21 mouse cellular contexts compared by ENCODE assay signal in the genomic region with DNA sequence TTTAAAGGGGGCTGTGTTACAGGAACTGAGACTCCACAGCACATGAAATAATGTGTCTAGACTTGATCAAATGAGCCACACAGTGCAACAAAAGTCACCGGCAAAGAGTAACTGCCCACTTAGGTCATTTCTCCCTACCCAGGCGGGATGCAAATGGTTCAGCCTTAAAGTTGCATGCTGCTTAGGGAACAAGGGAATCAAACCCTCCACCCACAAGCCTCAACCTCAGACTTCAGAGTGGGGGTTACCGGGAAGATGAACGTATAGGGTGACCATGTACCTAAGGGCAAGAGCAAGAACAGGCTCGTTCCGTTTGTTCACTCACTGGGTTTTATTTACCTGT. TPM values are rescaled to one million over a fixed set of nuclear protein-coding genes. Genes with fewer than 3 reads are reported as not detected.
DNase-seq lines count a peak whose midpoint lies in the region; ATAC-seq and TF ChIP-seq lines count a peak whose summit lies in the region.
"Had no signal": no experiment of that assay in that cellular context is flagged by ENCODE, and none has a peak within 500 bp of the region (broad histone marks: within the 10 kb centered on the region; RNA-seq: fewer than 3 reads in every experiment).

No protein-coding gene starts in this region.

- ATAC-seq in midbrain, embryonic 15.5 days (replicated peaks) = peak; percentile 37; the same call in 1 of the 2 replicates
- no peak for ATAC-seq in midbrain, postnatal 0 days (ENCODE audit: low FRiP score)
- no peak for ATAC-seq in forebrain, embryonic 14.5 days
- ATAC-seq: forebrain, embryonic 16.5 days had no signal

- H3K36me3 ChIP-seq in midbrain, embryonic 15.5 days (replicated peaks) = no peaks in the 10 kb centered on the region
- no peaks in the 10 kb centered on the region for H3K36me3 ChIP-seq in midbrain, postnatal 0 days (ENCODE audit: insufficient read depth, low read length)
- H3K36me3 ChIP-seq in limb, embryonic 10.5 days = no peaks in the 10 kb centered on the region
- no peaks in the 10 kb centered on the region for H3K36me3 ChIP-seq in forebrain, embryonic 14.5 days (ENCODE audit: control insufficient read depth, insufficient read depth, low read length)
- H3K36me3 ChIP-seq: heart, embryonic 12.5 days; liver, embryonic 13.5 days had no signal

- no peak for TF ChIP-seq CTCF in midbrain, postnatal 0 days (IDR thresholded peaks at IDR 0.05)

- no peak overlapping the region for H3K9ac ChIP-seq in midbrain, embryonic 15.5 days
- H3K9ac ChIP-seq in midbrain, postnatal 0 days (replicated peaks; ENCODE audit: low read length, poor library complexity, severe bottlenecking) = no peak overlapping the region
- no peak overlapping the region for H3K9ac ChIP-seq in forebrain, embryonic 14.5 days (ENCODE audit: low read length)
- H3K9ac ChIP-seq: heart, embryonic 12.5 days; liver, embryonic 13.5 days had no signal

- no peak overlapping the region for H3K4me2 ChIP-seq in midbrain, embryonic 15.5 days
- H3K4me2 ChIP-seq in midbrain, postnatal 0 days (ENCODE audit: low read depth, low read length, poor library complexity, severe bottlenecking) = no peak overlapping the region
- no peak overlapping the region for H3K4me2 ChIP-seq in forebrain, embryonic 14.5 days (ENCODE audit: low read length)
- H3K4me2 ChIP-seq: heart, embryonic 12.5 days; liver, embryonic 13.5 days had no signal

- H3K9me3 ChIP-seq in midbrain, embryonic 15.5 days = no peaks in the 10 kb centered on the region
- no peaks in the 10 kb centered on the region for H3K9me3 ChIP-seq in midbrain, postnatal 0 days (ENCODE audit: low read length)
- no peaks in the 10 kb centered on the region for H3K9me3 ChIP-seq in limb, embryonic 10.5 days (replicated peaks)
- H3K9me3 ChIP-seq in forebrain, embryonic 14.5 days (replicated peaks; ENCODE audit: control insufficient read depth, low read length) = no peaks in the 10 kb centered on the region
- H3K9me3 ChIP-seq: heart, embryonic 12.5 days; liver, embryonic 13.5 days had no signal

- no peak overlapping the region for H3K4me3 ChIP-seq in midbrain, embryonic 15.5 days
- no peak overlapping the region for H3K4me3 ChIP-seq in midbrain, postnatal 0 days (ENCODE audit: low read depth, low read length)
- H3K4me3 ChIP-seq in limb, embryonic 10.5 days = no peak overlapping the region
- H3K4me3 ChIP-seq in forebrain, embryonic 14.5 days (ENCODE audit: low read depth, low read length) = no peak overlapping the region
- H3K4me3 ChIP-seq: heart, embryonic 12.5 days; left cerebral cortex, adult 2 months; liver, embryonic 13.5 days; myocyte had no signal

- DNase-seq in embryo, embryonic 11 days = peak; percentile 39
- DNase-seq in embryo, embryonic 9.5 days (ENCODE audit: extremely low spot score) = no peak
- DNase-seq in midbrain, postnatal 0 days (ENCODE audit: low spot score) = no peak
- peak; percentile 44 for DNase-seq in limb, embryonic 10.5 days (ENCODE audit: low spot score)
- DNase-seq in forebrain, embryonic 14.5 days (ENCODE audit: low spot score) = no peak
- no peak for DNase-seq in cerebellum, postnatal 10 days
- DNase-seq in adipocyte (ENCODE audit: low spot score) = no peak
- DNase-seq: adrenal gland, postnatal 10 days; gastrocnemius, postnatal 10 days; kidney, postnatal 4 days; liver, embryonic 13.5 days; lung, postnatal 14 days; right cerebral cortex, adult 18-20 months had no signal

- WGBS in midbrain, embryonic 15.5 days = 67% methylated on average over 6 of the region's 6 CpGs
- 76% methylated on average over 6 of the region's 6 CpGs for WGBS in midbrain, postnatal 0 days
- 69% methylated on average over 6 of the region's 6 CpGs for WGBS in limb, embryonic 10.5 days
- 82% methylated on average over 6 of the region's 6 CpGs for WGBS in forebrain, embryonic 14.5 days

- peaks cover 9% of the 10 kb centered on the region for H3K4me1 ChIP-seq in midbrain, embryonic 15.5 days
- peaks cover 5% of the 10 kb centered on the region; the same call in 1 of the 2 replicates for H3K4me1 ChIP-seq in midbrain, postnatal 0 days (ENCODE audit: insufficient read depth, low read length)
- peaks cover 9% of the 10 kb centered on the region for H3K4me1 ChIP-seq in limb, embryonic 10.5 days
- no peaks in the 10 kb centered on the region for H3K4me1 ChIP-seq in forebrain, embryonic 14.5 days (ENCODE audit: control insufficient read depth, insufficient read depth, low read length)
- H3K4me1 ChIP-seq: heart, embryonic 12.5 days; liver, embryonic 13.5 days had no signal

- H3K27ac ChIP-seq in midbrain, embryonic 15.5 days = peak overlapping the region; percentile 56
- no peak overlapping the region for H3K27ac ChIP-seq in midbrain, postnatal 0 days (ENCODE audit: low read depth, low read length)
- no peak overlapping the region for H3K27ac ChIP-seq in limb, embryonic 10.5 days
- H3K27ac ChIP-seq in forebrain, embryonic 14.5 days (ENCODE audit: low read depth, low read length) = no peak overlapping the region
- H3K27ac ChIP-seq: left cerebral cortex, adult 2 months; liver, embryonic 13.5 days had no signal

- H3K27me3 ChIP-seq in midbrain, embryonic 15.5 days (replicated peaks) = no peaks in the 10 kb centered on the region
- no peaks in the 10 kb centered on the region for H3K27me3 ChIP-seq in midbrain, postnatal 0 days (ENCODE audit: insufficient read depth, low read length)
- H3K27me3 ChIP-seq in limb, embryonic 10.5 days (ENCODE audit: low read depth, poor library complexity, severe bottlenecking) = no peaks in the 10 kb centered on the region
- no peaks in the 10 kb centered on the region for H3K27me3 ChIP-seq in forebrain, embryonic 14.5 days (replicated peaks; ENCODE audit: control insufficient read depth, insufficient read depth, low read length)
- H3K27me3 ChIP-seq: heart, embryonic 12.5 days; liver, embryonic 13.5 days had no signal

RNA-seq across cellular contexts. Expression of a gene that starts 28.2 kb away (rescaled TPM):
- polyA plus RNA-seq in midbrain, embryonic 15.5 days (2015; fragmentation: Nextera tagmentation; extraction: Ambion mirVana) = 1.3 and 1.5 TPM in 2 replicates
- total RNA-seq in midbrain, postnatal 0 days (2014; rRNA removed) = 5.1 and 5.7 TPM in 2 replicates
- polyA plus RNA-seq in midbrain, postnatal 0 days (2015; fragmentation: Nextera tagmentation; extraction: Ambion mirVana) = 3.8 and 4.8 TPM in 2 replicates
- not detected in 2 replicates for polyA plus RNA-seq in limb, embryonic 10.5 days (2016; fragmentation: Nextera tagmentation; extraction: Ambion mirVana)
- 0.44 and 0.49 TPM in 2 replicates for polyA plus RNA-seq in forebrain, embryonic 14.5 days (2014; fragmentation: Nextera tagmentation; extraction: Ambion mirVana)
- total RNA-seq: adrenal gland, postnatal 10 days; gastrocnemius, postnatal 10 days; hematopoietic stem cell, adult 5-6 weeks; left cerebral cortex, adult 2 months had no signal
- polyA plus RNA-seq: heart, embryonic 12.5 days; liver, embryonic 13.5 days; myocyte; spleen, adult 2 months; urinary bladder, adult 2 months had no signal

Comparison
In these comparisons a context has a peak if more than half of its experiments do, and no peak if none do; other contexts are left out.
1. DNase-seq: peak in embryo, embryonic 11 days (single experiment) and limb, embryonic 10.5 days (single experiment); none in embryo, embryonic 9.5 days (single experiment), midbrain, postnatal 0 days (single experiment), forebrain, embryonic 14.5 days (single experiment), cerebellum, postnatal 10 days (0 of 2) and adipocyte (single experiment).